Mouse (Mus musculus): Measurements from ENCODE around the gene Gm15155. TPM values are rescaled to one million over a fixed set of nuclear protein-coding genes. Genes with fewer than 3 reads are reported as not detected.

Gene Gm15155
- 0.57 and 0.95 TPM in 2 replicates for polyA plus RNA-seq (2015; fragmentation: Nextera tagmentation; extraction: Ambion mirVana)

GRCm38 (mm10) chrX:155624341-155624841 is at the start of gene Gm15155:
Gene Gm15155, plus strand, starts transcription at chrX:155624741.
- H3K9me3 ChIP-seq (replicated peaks) = no peaks in the 10 kb centered on the region
- 37% methylated on average over 19 of the region's 19 CpGs for WGBS
- H3K4me3 ChIP-seq (replicated peaks) = peak within 1 kb of the TSS; percentile 55
- peak within 1 kb of the TSS; percentile 50 for H3K9ac ChIP-seq (replicated peaks)
- peak within 1 kb of the TSS; percentile 76 for H3K27ac ChIP-seq (replicated peaks)
- peak within 1 kb of the TSS; percentile 70 for H3K4me2 ChIP-seq
- ATAC-seq (ENCODE audit: low FRiP score) = peak; percentile 53
- no peaks in the 10 kb centered on the region for H3K4me1 ChIP-seq
- no peaks in the 10 kb centered on the region for H3K36me3 ChIP-seq
- no peaks in the 10 kb centered on the region for H3K27me3 ChIP-seq (replicated peaks)

- no peaks in the 10 kb centered on the region for H3K9me3 ChIP-seq (replicated peaks)
- H3K36me3 ChIP-seq = no peaks in the 10 kb centered on the region
- H3K27ac ChIP-seq (replicated peaks) = no peak overlapping the region
- H3K27me3 ChIP-seq (replicated peaks) = no peaks in the 10 kb centered on the region
- H3K9ac ChIP-seq (replicated peaks) = no peak overlapping the region
- H3K4me3 ChIP-seq (replicated peaks) = no peak overlapping the region
- ATAC-seq (ENCODE audit: low FRiP score) = no peak
- H3K4me1 ChIP-seq = no peaks in the 10 kb centered on the region
- no peak overlapping the region for H3K4me2 ChIP-seq
These were observed 44.8 kb upstream of the Gm15155 start for GRCm38 (mm10) chrX:155579791-155580190.

GRCm38 (mm10) chrX:155584586-155584985 is 40.0 kb upstream of the Gm15155 start:
- no peaks in the 10 kb centered on the region for H3K4me1 ChIP-seq
- no peaks in the 10 kb centered on the region for H3K9me3 ChIP-seq (replicated peaks)
- no peak overlapping the region for H3K4me2 ChIP-seq
- H3K9ac ChIP-seq (replicated peaks) = no peak overlapping the region
- H3K27ac ChIP-seq (replicated peaks) = no peak overlapping the region
- no peaks in the 10 kb centered on the region for H3K27me3 ChIP-seq (replicated peaks)
- no peaks in the 10 kb centered on the region for H3K36me3 ChIP-seq
- H3K4me3 ChIP-seq (replicated peaks) = no peak overlapping the region
- 86% methylated on average over 2 of the region's 2 CpGs for WGBS
- ATAC-seq (ENCODE audit: low FRiP score) = no peak

GRCm38 (mm10) chrX:155591490-155591889 is 33.1 kb upstream of the Gm15155 start:
- no peak overlapping the region for H3K4me2 ChIP-seq
- no peak for ATAC-seq (ENCODE audit: low FRiP score)
- H3K4me3 ChIP-seq (replicated peaks) = no peak overlapping the region
- no peaks in the 10 kb centered on the region for H3K27me3 ChIP-seq (replicated peaks)
- no peaks in the 10 kb centered on the region for H3K9me3 ChIP-seq (replicated peaks)
- H3K27ac ChIP-seq (replicated peaks) = no peak overlapping the region
- H3K4me1 ChIP-seq = no peaks in the 10 kb centered on the region
- no peak overlapping the region for H3K9ac ChIP-seq (replicated peaks)
- 75% methylated on average over 3 of the region's 3 CpGs for WGBS
- no peaks in the 10 kb centered on the region for H3K36me3 ChIP-seq

DNA sequence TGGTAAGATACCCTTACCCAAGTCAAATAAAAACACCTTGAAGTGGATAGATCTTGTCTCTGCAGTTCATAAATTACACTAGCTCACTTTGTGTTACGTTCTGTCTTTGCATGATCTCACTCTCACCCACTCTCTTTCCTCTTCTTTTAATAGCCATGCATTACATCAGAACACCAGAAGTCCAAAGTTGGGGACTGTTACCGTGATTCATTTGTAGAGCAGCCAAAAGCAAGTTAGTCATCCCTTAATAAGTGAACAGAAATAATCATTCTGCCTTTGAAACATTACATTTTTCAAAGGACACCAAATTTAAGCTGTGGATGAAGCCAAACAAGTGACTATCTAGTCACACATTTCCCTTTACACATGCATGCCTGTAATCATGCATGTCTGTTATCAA is 32.1 kb upstream of the Gm15155 start:
- H3K4me1 ChIP-seq = no peaks in the 10 kb centered on the region
- H3K4me2 ChIP-seq = no peak overlapping the region
- H3K27ac ChIP-seq (replicated peaks) = no peak overlapping the region
- H3K4me3 ChIP-seq (replicated peaks) = no peak overlapping the region
- 73% methylated on average over 2 of the region's 2 CpGs for WGBS
- H3K36me3 ChIP-seq = no peaks in the 10 kb centered on the region
- no peaks in the 10 kb centered on the region for H3K9me3 ChIP-seq (replicated peaks)
- no peaks in the 10 kb centered on the region for H3K27me3 ChIP-seq (replicated peaks)
- ATAC-seq (ENCODE audit: low FRiP score) = no peak
- no peak overlapping the region for H3K9ac ChIP-seq (replicated peaks)

DNA sequence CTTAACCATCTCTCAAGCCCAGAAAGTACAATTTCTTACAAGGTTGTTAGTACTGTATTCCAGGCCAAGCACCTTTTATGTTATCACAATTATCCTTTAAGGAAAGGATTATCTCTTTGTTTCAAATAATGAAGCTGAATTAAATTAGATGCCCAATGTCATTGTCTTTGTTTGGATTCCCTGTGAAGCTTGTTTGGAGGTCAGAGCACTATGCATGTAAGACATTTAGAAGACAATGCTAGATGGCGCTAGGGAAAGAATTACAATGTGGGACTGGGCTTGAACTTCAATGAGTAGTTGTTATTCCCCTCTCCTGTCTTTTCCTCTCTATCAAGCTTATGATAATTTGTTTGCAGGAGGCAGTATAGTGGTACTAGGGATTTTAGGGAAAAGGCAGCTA is 29.9 kb upstream of the Gm15155 start:
- H3K4me1 ChIP-seq = no peaks in the 10 kb centered on the region
- no peak overlapping the region for H3K4me2 ChIP-seq
- 53% methylated on average over 1 of the region's 1 CpGs for WGBS
- no peak overlapping the region for H3K27ac ChIP-seq (replicated peaks)
- no peaks in the 10 kb centered on the region for H3K9me3 ChIP-seq (replicated peaks)
- no peak overlapping the region for H3K4me3 ChIP-seq (replicated peaks)
- no peaks in the 10 kb centered on the region for H3K27me3 ChIP-seq (replicated peaks)
- ATAC-seq (ENCODE audit: low FRiP score) = no peak
- no peaks in the 10 kb centered on the region for H3K36me3 ChIP-seq
- no peak overlapping the region for H3K9ac ChIP-seq (replicated peaks)

DNA sequence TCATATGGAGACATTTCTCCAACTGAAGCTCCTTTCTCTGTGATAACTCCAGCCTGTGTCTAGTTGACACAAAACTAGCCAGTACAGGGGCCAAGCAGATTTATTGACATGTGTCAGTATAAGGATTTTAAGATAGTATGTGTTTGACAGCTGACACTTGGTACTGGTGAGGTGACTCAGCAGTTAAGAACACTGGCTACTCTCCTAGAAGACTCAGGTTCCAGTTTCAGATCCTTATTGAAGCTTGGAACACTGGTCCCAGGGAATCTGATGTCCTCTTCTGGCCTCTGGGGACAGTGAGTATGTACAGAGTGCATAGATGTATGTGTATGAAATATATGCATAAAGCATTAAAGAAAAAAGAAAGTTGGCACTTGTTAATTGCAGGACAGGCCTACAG is 28.2 kb upstream of the Gm15155 start:
- Histone ChIP-seq H3K4me3 (replicated peaks) (no peak overlapping the region), H3K27ac (replicated peaks) (no peak overlapping the region), H3K27me3 (replicated peaks) (no peaks in the 10 kb centered on the region), H3K4me1 (no peaks in the 10 kb centered on the region), H3K4me2 (no peak overlapping the region), H3K9ac (replicated peaks) (no peak overlapping the region), H3K36me3 (no peaks in the 10 kb centered on the region), H3K9me3 (replicated peaks) (no peaks in the 10 kb centered on the region)
- ATAC-seq (ENCODE audit: low FRiP score) = no peak

DNA sequence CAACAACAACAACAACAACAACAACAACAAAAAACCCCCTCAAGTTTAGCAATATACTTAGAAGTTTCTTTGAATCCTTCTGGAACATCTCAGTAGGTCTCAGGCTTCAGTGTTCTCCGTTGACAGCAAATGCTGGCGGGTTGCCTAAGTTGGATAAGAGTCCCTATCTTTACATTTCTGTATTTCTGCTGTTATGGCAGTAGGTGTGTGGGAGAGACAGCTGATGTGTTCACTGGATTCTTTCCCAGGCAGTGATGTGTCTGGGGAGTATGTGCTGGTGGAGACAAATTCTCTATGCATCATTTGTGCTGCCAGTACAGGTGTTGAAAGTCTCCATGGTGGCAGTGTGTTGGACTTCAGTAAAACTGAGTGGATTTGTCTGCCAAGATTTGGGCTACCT is 23.3 kb upstream of the Gm15155 start:
- Histone ChIP-seq H3K4me3 (replicated peaks) (no peak overlapping the region), H3K4me1 (no peaks in the 10 kb centered on the region), H3K9me3 (replicated peaks) (no peaks in the 10 kb centered on the region), H3K27ac (replicated peaks) (no peak overlapping the region), H3K9ac (replicated peaks) (no peak overlapping the region), H3K36me3 (no peaks in the 10 kb centered on the region), H3K4me2 (no peak overlapping the region), H3K27me3 (replicated peaks) (no peaks in the 10 kb centered on the region)
- 90% methylated on average over 2 of the region's 2 CpGs for WGBS
- no peak for ATAC-seq (ENCODE audit: low FRiP score)

DNA sequence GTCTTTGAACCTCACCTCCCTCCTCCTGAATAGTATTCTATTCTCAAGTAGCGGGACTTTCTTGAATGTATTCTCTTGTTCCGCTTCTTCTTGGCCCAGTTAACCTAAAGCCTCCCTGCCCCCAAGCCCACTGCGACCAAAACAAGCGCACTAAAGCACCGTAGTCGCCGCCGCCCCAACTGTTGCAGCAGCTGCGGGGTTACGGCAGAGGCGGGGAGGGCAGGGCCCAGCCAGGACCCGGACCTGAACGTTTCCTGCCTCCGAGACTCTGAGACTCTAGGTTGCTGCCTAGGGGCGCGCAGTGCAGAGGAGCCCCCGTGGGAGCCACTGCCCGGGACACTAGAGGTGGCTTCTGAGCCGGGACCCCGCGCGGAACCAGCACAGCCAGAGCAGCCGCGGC is 2.0 kb upstream of the Gm15155 start:
- Histone ChIP-seq H3K4me2 (peak overlapping the region; percentile 70), H3K36me3 (no peaks in the 10 kb centered on the region), H3K4me3 (replicated peaks) (peak overlapping the region; percentile 55), H3K27ac (replicated peaks) (peak overlapping the region; percentile 76), H3K9me3 (replicated peaks) (no peaks in the 10 kb centered on the region), H3K4me1 (no peaks in the 10 kb centered on the region), H3K27me3 (replicated peaks) (no peaks in the 10 kb centered on the region), H3K9ac (replicated peaks) (peak overlapping the region; percentile 50)
- peak; percentile 25 for ATAC-seq (ENCODE audit: low FRiP score)
- WGBS = 7% methylated on average over 24 of the region's 24 CpGs

- Histone ChIP-seq H3K9ac (replicated peaks) (peak overlapping the region; percentile 50), H3K36me3 (no peaks in the 10 kb centered on the region), H3K27ac (replicated peaks) (peak overlapping the region; percentile 76), H3K4me3 (replicated peaks) (peak overlapping the region; percentile 55), H3K4me1 (no peaks in the 10 kb centered on the region), H3K9me3 (replicated peaks) (no peaks in the 10 kb centered on the region), H3K4me2 (peak overlapping the region; percentile 70), H3K27me3 (replicated peaks) (no peaks in the 10 kb centered on the region)
- 20% methylated on average over 22 of the region's 69 CpGs for WGBS
- peak; percentile 82 for ATAC-seq (ENCODE audit: low FRiP score)
These were observed 1.5 kb upstream of the Gm15155 start for GRCm38 (mm10) chrX:155622961-155623599.

DNA sequence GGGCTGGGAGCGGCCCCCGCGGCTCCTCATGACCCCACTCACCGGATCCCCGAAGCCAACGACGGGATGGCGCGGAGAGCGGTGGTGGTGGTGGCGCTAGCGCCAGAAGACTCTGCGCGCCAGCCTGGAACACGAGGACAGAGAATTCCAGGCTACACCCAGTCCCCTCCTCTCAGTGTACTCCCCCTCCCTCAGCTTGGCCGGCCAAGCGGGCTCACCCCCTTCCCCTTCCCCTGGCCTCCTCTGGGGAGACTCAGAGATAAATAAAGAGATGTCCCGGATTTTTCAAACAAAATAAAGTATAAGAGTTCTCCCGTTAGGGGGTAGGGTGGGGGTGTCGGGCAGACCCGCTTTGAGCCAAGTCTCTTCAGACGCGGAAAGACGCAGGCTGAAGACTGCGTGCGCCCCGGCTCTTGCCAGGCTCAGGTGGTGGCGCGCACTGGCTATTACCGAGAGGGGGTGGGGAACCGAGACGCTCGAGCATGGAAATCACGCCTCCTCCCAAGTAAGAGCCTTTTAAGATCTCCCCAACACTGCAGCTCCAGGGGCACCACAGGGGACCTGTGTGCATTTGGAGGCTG is 750 bp upstream of the Gm15155 start, which contains the start of gene Ptchd1:
TSS of gene Ptchd1 (minus strand) at position 114 of the 581 bp plus-strand sequence.
- H3K27ac ChIP-seq (replicated peaks) = peak within 1 kb of the TSS; percentile 76
- WGBS = 26% methylated on average over 21 of the region's 34 CpGs

DNA sequence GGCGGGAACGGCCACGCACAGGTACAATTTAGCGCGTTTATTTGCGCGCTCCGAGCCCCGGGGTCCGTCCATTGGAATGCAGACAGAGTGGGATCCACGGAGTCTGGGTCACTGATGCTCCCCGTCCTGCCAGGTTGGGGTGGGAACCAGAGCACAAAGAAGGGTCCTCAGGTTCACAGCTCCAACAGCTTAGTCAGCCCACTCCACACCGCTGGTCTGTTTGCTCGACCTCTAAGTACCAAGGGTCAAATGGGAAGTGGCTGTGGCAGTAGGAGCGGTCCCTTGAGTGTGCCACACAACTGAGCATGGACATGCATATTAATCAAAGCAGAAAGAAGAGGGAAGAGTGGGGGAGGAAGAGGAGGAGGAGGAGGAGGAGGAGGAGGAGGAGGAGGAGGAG is 354 bp downstream of the Gm15155 start:
- 25% methylated on average over 14 of the region's 15 CpGs for WGBS
- peak; percentile 8; the same call in 1 of the 2 replicates for ATAC-seq (ENCODE audit: low FRiP score)
- Histone ChIP-seq H3K36me3 (no peaks in the 10 kb centered on the region), H3K4me3 (replicated peaks) (peak overlapping the region; percentile 55), H3K9me3 (replicated peaks) (no peaks in the 10 kb centered on the region), H3K27me3 (replicated peaks) (no peaks in the 10 kb centered on the region), H3K9ac (replicated peaks) (0 out of 2 replicates have a peak overlapping the region, but pooled peaks have one; percentile 32), H3K4me2 (peak overlapping the region; percentile 70), H3K27ac (replicated peaks) (0 out of 2 replicates have a peak overlapping the region, but pooled peaks have one; percentile 58), H3K4me1 (no peaks in the 10 kb centered on the region)

More for the DNA sequence above, 750 bp upstream of the Gm15155 start, which contains the start of gene Ptchd1:
- no peaks in the 10 kb centered on the region for H3K4me1 ChIP-seq
- peak within 1 kb of the TSS; percentile 50 for H3K9ac ChIP-seq (replicated peaks)
- H3K4me2 ChIP-seq = peak within 1 kb of the TSS; percentile 70
- peak; percentile 85 for ATAC-seq (ENCODE audit: low FRiP score)
- peak within 1 kb of the TSS; percentile 55 for H3K4me3 ChIP-seq (replicated peaks)
- H3K36me3 ChIP-seq = no peaks in the 10 kb centered on the region
- no peaks in the 10 kb centered on the region for H3K27me3 ChIP-seq (replicated peaks)
- H3K9me3 ChIP-seq (replicated peaks) = no peaks in the 10 kb centered on the region
